Mouse (Mus musculus) ES-Bruce4 (cell line): ENCODE data around the gene Tulp2.

Experiments used
- CTCF ChIP-seq: IDR thresholded peaks from one replicate; pipeline ENCODE4 v1.8.1; 2011; ENCODE audit warnings: low read depth, low read length
- POLR2A ChIP-seq: IDR thresholded peaks from one replicate; pipeline ENCODE4 v1.8.1; 2011; ENCODE audit warnings: low read length; ENCODE audit not compliant: insufficient read depth

DNA sequence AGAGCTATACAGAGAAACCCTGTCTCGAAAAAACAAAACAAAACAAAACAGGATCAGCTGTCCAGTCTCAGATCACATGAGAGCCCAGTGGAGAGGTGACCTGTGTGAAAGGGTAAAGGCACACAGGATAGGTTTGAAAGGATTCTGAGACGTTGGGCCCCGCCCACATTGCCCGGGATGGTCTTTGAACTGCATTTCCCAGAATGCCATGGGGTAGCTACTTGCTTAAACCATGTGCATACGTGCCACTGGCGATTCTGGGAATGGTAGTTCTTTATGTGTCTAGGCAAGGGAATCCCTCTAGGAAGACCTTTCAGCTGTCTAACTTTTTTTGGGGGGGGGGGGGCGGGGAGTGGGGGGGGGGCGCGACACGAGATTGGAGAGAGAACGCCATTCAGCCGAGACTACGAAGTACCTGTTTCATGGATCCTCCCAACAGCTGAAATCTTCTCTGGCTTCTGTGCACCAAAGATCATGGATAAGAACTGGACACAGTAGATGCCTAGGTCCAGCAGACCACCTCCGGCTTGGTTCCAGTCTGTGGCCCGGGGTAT is at the start of gene Tulp2:
- TF ChIP-seq CTCF: no peak
- no peak for TF ChIP-seq POLR2A
